Mouse (Mus musculus) embryonic facial prominence, embryonic 10.5 days (tissue): ENCODE data around the gene Apod. TPM values are rescaled to one million over a fixed set of nuclear protein-coding genes. Genes with fewer than 3 reads are reported as not detected.

Source experiments
- DNase-seq: peaks from one replicate; pipeline ENCODE4 v3.0.0-alpha.2; 2017; ENCODE audit warnings: low spot score
- H3K27ac ChIP-seq: fragments of 300-500 bp; sonication (generic); replicated peaks from 2 replicates; pipeline ENCODE4 v1.5.1; 2016; ENCODE audit warnings: mild to moderate bottlenecking
- H3K27me3 ChIP-seq: fragments of 300-500 bp; sonication (generic); replicated peaks from 2 replicates; pipeline ENCODE4 v1.6.1; 2016; ENCODE audit warnings: low read depth, mild to moderate bottlenecking; ENCODE audit not compliant: poor library complexity, severe bottlenecking
- H3K36me3 ChIP-seq: fragments of 300-500 bp; sonication (generic); replicated peaks from 2 replicates; pipeline ENCODE4 v1.6.1; 2016; ENCODE audit warnings: mild to moderate bottlenecking, moderate library complexity
- H3K4me1 ChIP-seq: fragments of 300-500 bp; sonication (generic); 2 replicates; pipeline ENCODE4 v1.6.1; 2016
- H3K4me3 ChIP-seq: fragments of 300-500 bp; sonication (generic); 2 replicates; pipeline ENCODE4 v1.5.1; 2016; ENCODE audit warnings: mild to moderate bottlenecking, moderate library complexity
- H3K9me3 ChIP-seq: fragments of 300-500 bp; sonication (generic); 2 replicates; pipeline ENCODE4 v1.6.1; 2016; ENCODE audit warnings: mild to moderate bottlenecking
- WGBS: fragments of 180-500 bp; shearing (Covaris S2); methylation state at CpG from one replicate; pipeline ENCODE4 v1.1.7; 2016; 5-methylcytosine and 5-hydroxymethylcytosine counted together
- microRNA-seq: library from miRNA; unstranded; fragments of <30 nt; microRNA quantifications from one replicate; pipeline ENCODE4, GENCODE M21; 2017
- polyA plus RNA-seq: library from polyadenylated mRNA; unstranded; fragments of >200 nt; fragmentation: Nextera tagmentation; extraction: Ambion mirVana; gene quantifications from 2 replicates; pipeline ENCODE4 v1.2.1, GENCODE M21; 2016

Apod gene
- polyA plus RNA-seq, 1 experiment from 2014 or later = 6.1 TPM

DNA sequence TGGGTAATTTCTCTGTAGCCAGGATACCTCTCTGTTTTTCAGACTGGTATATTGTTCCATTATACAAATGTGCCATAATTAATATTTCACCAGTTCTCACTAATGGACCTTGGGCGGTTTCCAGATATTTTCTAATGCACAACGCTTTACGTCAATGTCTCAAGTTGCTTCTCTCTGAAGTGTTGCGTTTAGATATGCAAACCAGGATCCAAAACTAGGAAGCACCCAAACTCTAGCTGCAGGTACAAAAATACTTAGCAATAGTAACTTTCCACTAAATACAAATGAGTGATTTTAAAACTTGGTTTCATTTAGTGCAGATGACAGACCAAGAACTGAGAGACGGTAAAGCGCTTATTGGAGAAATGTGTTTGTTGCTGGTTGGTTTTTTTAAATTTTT is 40.5 kb downstream of the Apod start:
- 10% methylated on average over 6 of the region's 6 CpGs for WGBS
- peaks cover 27% of the 10 kb centered on the region for H3K36me3 ChIP-seq
- peak overlapping the region; percentile 98 for H3K27ac ChIP-seq
- peaks cover 26% of the 10 kb centered on the region for H3K4me1 ChIP-seq
- no peak for DNase-seq
- H3K27me3 ChIP-seq = no peaks in the 10 kb centered on the region
- peak overlapping the region; percentile 83 for H3K4me3 ChIP-seq
- no peaks in the 10 kb centered on the region for H3K9me3 ChIP-seq

- no peak for DNase-seq
- no peaks in the 10 kb centered on the region for H3K9me3 ChIP-seq
- H3K4me1 ChIP-seq = 0 out of 2 replicates have a peak, but pooled peaks cover 4% of the 10 kb centered on the region
- H3K27ac ChIP-seq = no peak overlapping the region
- 90% methylated on average over 2 of the region's 2 CpGs for WGBS
- no peak overlapping the region for H3K4me3 ChIP-seq
- H3K36me3 ChIP-seq = peaks cover 64% of the 10 kb centered on the region
- no peaks in the 10 kb centered on the region for H3K27me3 ChIP-seq
Measured at GRCm38 (mm10) chr16:31266692-31267091, 47.9 kb downstream of the Apod start.

- no peaks in the 10 kb centered on the region for H3K27me3 ChIP-seq
- no peaks in the 10 kb centered on the region for H3K4me1 ChIP-seq
- H3K36me3 ChIP-seq = peaks cover 81% of the 10 kb centered on the region
- H3K27ac ChIP-seq = no peak overlapping the region
- H3K9me3 ChIP-seq = no peaks in the 10 kb centered on the region
- 93% methylated on average over 2 of the region's 2 CpGs for WGBS
- DNase-seq = no peak
- H3K4me3 ChIP-seq = no peak overlapping the region
Measured at GRCm38 (mm10) chr16:31256151-31256550, 58.5 kb downstream of the Apod start.

DNA sequence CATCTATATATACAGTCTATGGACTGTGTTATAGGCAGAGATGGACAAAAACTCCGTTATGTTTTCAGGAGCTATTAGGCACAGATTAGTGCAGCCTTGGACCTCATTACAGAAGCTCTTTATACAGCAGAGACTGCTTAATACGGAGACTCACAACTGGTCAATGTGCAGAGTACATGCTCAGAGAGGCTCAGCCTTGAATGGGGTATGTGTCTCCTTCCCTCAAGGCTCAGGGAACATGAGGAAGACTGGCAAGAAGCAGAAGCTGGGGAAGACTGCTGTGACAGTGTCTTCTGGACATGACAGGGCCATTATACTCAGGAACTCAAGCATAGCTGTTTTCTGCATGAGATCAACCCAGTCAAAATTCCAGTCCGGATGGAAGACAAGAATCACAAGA is 58.9 kb downstream of the Apod start:
- no peak for DNase-seq
- no peaks in the 10 kb centered on the region for H3K27me3 ChIP-seq
- WGBS = 80% methylated on average over 3 of the region's 3 CpGs
- no peaks in the 10 kb centered on the region for H3K4me1 ChIP-seq
- no peaks in the 10 kb centered on the region for H3K9me3 ChIP-seq
- H3K36me3 ChIP-seq = peaks cover 77% of the 10 kb centered on the region
- H3K4me3 ChIP-seq = no peak overlapping the region
- no peak overlapping the region for H3K27ac ChIP-seq

DNA sequence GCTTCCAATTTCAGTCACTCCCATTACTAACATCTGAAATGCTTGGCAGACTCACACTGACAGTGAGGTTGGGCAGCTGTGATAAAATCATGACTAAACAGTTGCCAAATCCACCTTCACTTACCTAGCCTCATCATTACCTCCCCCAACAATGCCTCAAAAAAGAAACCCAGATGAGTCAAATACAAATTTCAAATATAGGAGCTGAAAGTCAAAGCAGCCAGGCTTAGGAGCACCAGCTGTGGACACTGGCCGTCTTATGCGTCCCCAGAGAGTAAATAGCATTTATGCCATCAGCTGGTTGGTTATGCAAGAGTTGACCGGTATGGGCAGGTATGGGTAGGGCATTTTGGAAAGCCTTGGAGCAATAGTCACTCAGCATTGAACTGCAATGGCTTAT is 65.2 kb downstream of the Apod start:
- WGBS = 91% methylated on average over 3 of the region's 3 CpGs
- no peak overlapping the region for H3K27ac ChIP-seq
- DNase-seq = no peak
- no peaks in the 10 kb centered on the region for H3K27me3 ChIP-seq
- H3K4me3 ChIP-seq = no peak overlapping the region
- no peaks in the 10 kb centered on the region for H3K9me3 ChIP-seq
- no peaks in the 10 kb centered on the region for H3K4me1 ChIP-seq
- peaks cover 14% of the 10 kb centered on the region for H3K36me3 ChIP-seq

DNA sequence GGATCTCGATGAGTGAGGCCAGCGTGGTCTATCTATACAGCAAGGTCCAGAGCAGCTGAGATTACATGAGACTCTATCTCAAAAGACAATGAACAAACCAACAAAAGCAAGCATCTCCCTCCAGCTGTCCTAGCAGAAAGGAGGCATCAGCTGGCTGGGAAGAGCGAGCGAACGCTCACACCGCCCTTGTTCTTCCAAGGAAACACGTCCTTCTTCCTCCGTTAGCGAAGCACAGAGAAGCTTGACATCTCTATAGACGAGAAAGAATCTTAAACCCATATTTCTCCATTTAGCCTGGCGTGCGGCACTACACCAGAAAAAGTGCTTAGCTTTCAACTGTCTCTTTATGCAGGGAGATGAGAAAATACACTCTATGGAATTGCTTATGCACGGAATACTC is 65.9 kb downstream of the Apod start:
- peaks cover 14% of the 10 kb centered on the region for H3K36me3 ChIP-seq
- 95% methylated on average over 13 of the region's 13 CpGs for WGBS
- H3K4me1 ChIP-seq = no peaks in the 10 kb centered on the region
- no peak overlapping the region for H3K4me3 ChIP-seq
- no peaks in the 10 kb centered on the region for H3K27me3 ChIP-seq
- no peaks in the 10 kb centered on the region for H3K9me3 ChIP-seq
- no peak overlapping the region for H3K27ac ChIP-seq
- no peak for DNase-seq

GRCm38 (mm10) chr16:31247442-31247841 is 67.2 kb downstream of the Apod start:
- no peaks in the 10 kb centered on the region for H3K4me1 ChIP-seq
- 84% methylated on average over 7 of the region's 7 CpGs for WGBS
- no peak for DNase-seq
- H3K4me3 ChIP-seq = no peak overlapping the region
- H3K36me3 ChIP-seq = peaks cover 9% of the 10 kb centered on the region
- H3K27ac ChIP-seq = no peak overlapping the region
- H3K9me3 ChIP-seq = no peaks in the 10 kb centered on the region
- no peaks in the 10 kb centered on the region for H3K27me3 ChIP-seq

Small RNA genes within 50 kb of the gene (microRNA-seq; reads per million reads assigned to microRNA genes)
- not detected for gene Gm27415

Other genes starting within 250 kb of the Apod start
- gene Xxylt1, start 233.4 kb downstream of the Apod start, polyA plus RNA-seq = 14.5 and 16.3 TPM in 2 replicates
- 18.8 and 19.0 TPM in 2 replicates for gene Acap2, start 113.6 kb downstream of the Apod start, polyA plus RNA-seq
- 87.2 and 91.8 TPM in 2 replicates for gene Ppp1r2, start 39.5 kb downstream of the Apod start, polyA plus RNA-seq
- gene Bdh1, start 107.5 kb upstream of the Apod start, polyA plus RNA-seq = 12.2 and 13.4 TPM in 2 replicates